Mouse (Mus musculus): ENCODE results near the gene Olfr56. TPM values are rescaled to one million over a fixed set of nuclear protein-coding genes. Genes with fewer than 3 reads are reported as not detected.
"Not testable (repeated sequence)": the region's sequence is repeated elsewhere in the genome, so short reads cannot be mapped to it uniquely, and the experiment has no call there.

Gene Olfr56
- polyA plus RNA-seq, 1 experiment, result 0.05 TPM

DNA sequence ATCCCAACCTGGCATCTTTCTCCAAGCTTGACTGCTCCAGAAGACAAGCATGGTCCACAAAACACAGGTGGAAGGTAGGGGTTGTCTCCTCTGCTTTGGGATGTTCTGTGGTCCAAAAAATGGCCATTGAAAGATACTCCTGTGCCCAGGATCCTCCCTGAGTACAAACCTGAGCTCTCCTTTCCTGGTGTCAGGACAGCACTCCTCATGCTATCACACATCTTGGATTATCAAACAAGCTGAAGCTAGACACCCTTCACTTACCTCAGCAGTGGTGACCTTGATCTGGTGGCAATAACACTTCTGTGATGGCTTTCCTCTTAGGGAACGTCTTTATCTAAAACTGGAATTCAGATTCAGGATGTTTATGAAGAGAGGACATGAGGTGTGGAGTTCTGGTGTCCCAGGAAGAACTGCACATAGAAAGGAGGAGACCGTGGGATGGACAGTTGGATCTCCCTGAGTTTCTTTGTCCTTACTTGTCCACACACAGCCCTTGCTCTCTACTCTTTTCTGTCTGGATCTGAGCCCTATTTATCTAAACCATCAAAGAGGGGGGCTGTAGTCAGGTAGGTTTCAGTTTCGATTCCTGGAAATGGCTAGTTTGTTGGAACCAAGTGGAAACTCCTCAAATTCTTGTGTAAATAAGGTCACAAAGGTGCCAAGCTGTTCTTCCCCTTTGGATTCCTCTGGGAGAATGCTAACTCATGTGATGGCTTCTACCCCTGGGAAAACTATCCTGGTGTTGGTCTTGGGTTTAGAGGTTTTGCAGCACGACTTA is 13.2 kb downstream of the Olfr56 start, which contains the start of gene Gm12185:
Gm12185 (minus strand) TSS at position 487 of the 781 bp plus-strand sequence.
- H3K79me3 ChIP-seq (ENCODE audit: low read depth); H3K79me2 ChIP-seq (ENCODE audit: control insufficient read depth, insufficient read depth); H3K36me3 ChIP-seq (ENCODE audit: control insufficient read depth, insufficient read depth); H3K27me3 ChIP-seq (ENCODE audit: control insufficient read depth, insufficient read depth, insufficient read length); H3ac ChIP-seq (ENCODE audit: control insufficient read depth, insufficient read length, low read depth); H3K4me3 ChIP-seq (ENCODE audit: insufficient read depth, poor library complexity, severe bottlenecking): not testable (repeated sequence)

DNA sequence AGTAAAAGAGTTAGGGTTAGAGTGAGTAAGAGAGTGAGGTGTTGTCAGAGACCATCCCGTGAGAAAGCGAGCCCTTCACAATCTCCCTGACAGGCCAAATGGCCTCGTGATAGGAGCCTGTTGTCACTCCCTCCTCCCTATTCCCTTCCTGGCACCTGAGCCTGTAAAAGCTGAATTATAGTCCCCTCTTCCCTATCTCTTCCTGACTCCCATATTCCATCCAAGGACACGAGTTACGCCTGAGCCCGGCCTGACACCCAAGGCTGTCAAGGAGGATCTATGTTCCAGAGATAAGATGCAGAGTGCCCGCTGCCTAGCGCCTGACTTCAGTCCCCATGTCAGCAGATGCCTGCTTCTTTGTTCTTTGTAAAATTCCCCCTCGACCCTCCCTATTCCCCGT is 14.6 kb downstream of the Olfr56 start:
- H3K36me3 ChIP-seq (ENCODE audit: control insufficient read depth, insufficient read depth); H3K79me2 ChIP-seq (ENCODE audit: control insufficient read depth, insufficient read depth); H3ac ChIP-seq (ENCODE audit: control insufficient read depth, insufficient read length, low read depth); H3K27me3 ChIP-seq (ENCODE audit: control insufficient read depth, insufficient read depth, insufficient read length); H3K4me3 ChIP-seq (ENCODE audit: insufficient read depth, poor library complexity, severe bottlenecking); H3K79me3 ChIP-seq (ENCODE audit: low read depth): not testable (repeated sequence)

GRCm38 (mm10) chr11:48994018-48994417 is 15.3 kb downstream of the Olfr56 start, which contains the start of gene Tgtp1:
Gene Tgtp1 (minus strand): TSS chr11:48994172.
- H3K4me3 ChIP-seq (ENCODE audit: insufficient read depth, poor library complexity, severe bottlenecking); H3K79me2 ChIP-seq (ENCODE audit: control insufficient read depth, insufficient read depth); H3K79me3 ChIP-seq (ENCODE audit: low read depth); H3ac ChIP-seq (ENCODE audit: control insufficient read depth, insufficient read length, low read depth); H3K27me3 ChIP-seq (ENCODE audit: control insufficient read depth, insufficient read depth, insufficient read length); H3K36me3 ChIP-seq (ENCODE audit: control insufficient read depth, insufficient read depth): not testable (repeated sequence)

DNA sequence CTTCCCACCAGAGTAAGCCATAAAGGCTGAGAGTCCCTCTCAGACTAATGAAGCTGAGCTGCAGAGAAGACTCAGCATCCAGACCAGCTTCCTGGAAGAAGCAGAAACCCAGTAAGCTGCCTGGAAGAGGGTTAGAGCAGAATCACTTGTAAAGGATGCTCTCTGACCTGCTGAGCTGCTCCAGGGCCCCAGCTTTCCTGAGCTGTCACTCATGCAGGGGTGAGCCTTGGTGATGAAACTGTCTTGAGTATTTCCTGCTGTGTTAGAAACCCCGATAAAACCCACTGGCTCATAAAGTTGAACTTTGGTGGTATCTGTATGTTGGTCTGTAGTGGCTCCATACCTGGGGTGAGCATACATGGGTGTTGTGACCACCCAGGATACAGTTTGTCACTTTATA is 21.7 kb downstream of the Olfr56 start:
- H3ac ChIP-seq (ENCODE audit: control insufficient read depth, insufficient read length, low read depth); H3K36me3 ChIP-seq (ENCODE audit: control insufficient read depth, insufficient read depth); H3K79me3 ChIP-seq (ENCODE audit: low read depth); H3K4me3 ChIP-seq (ENCODE audit: insufficient read depth, poor library complexity, severe bottlenecking); H3K79me2 ChIP-seq (ENCODE audit: control insufficient read depth, insufficient read depth); H3K27me3 ChIP-seq (ENCODE audit: control insufficient read depth, insufficient read depth, insufficient read length): not testable (repeated sequence)

GRCm38 (mm10) chr11:49006317-49006716 is 27.6 kb downstream of the Olfr56 start:
- not testable (repeated sequence) for H3ac ChIP-seq (ENCODE audit: control insufficient read depth, insufficient read length, low read depth); H3K79me3 ChIP-seq (ENCODE audit: low read depth); H3K4me3 ChIP-seq (ENCODE audit: insufficient read depth, poor library complexity, severe bottlenecking); H3K27me3 ChIP-seq (ENCODE audit: control insufficient read depth, insufficient read depth, insufficient read length); H3K79me2 ChIP-seq (ENCODE audit: control insufficient read depth, insufficient read depth); H3K36me3 ChIP-seq (ENCODE audit: control insufficient read depth, insufficient read depth)

DNA sequence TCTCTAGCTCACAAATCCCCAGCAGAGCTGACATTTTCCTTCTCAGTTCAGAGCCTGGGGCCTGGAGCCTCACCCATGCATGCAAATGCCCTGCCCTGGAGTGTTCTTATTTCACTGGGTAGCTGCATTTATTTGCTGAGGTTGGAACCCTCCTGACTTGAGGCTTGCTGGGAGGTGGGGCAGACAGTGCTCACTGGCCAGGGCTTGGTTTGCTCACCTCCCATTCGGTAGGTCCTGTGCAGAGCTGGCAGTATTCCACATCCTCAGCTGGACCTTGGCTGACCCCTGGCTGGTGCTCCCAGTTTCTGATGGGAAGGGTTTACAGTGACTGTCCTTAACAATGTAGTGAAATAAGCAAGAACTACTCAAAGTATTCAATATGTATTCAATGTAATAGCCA is 28.1 kb downstream of the Olfr56 start:
- H3K4me3 ChIP-seq (ENCODE audit: insufficient read depth, poor library complexity, severe bottlenecking); H3K79me3 ChIP-seq (ENCODE audit: low read depth); H3K36me3 ChIP-seq (ENCODE audit: control insufficient read depth, insufficient read depth): not testable (repeated sequence)

GRCm38 (mm10) chr11:49012074-49012473 is 33.4 kb downstream of the Olfr56 start:
- H3ac ChIP-seq (ENCODE audit: control insufficient read depth, insufficient read length, low read depth); H3K4me3 ChIP-seq (ENCODE audit: insufficient read depth, poor library complexity, severe bottlenecking); H3K27me3 ChIP-seq (ENCODE audit: control insufficient read depth, insufficient read depth, insufficient read length); H3K79me2 ChIP-seq (ENCODE audit: control insufficient read depth, insufficient read depth); H3K79me3 ChIP-seq (ENCODE audit: low read depth); H3K36me3 ChIP-seq (ENCODE audit: control insufficient read depth, insufficient read depth): not testable (repeated sequence)

More for the DNA sequence above, 28.1 kb downstream of the Olfr56 start:
- not testable (repeated sequence) for H3K27me3 ChIP-seq (ENCODE audit: control insufficient read depth, insufficient read depth, insufficient read length); H3ac ChIP-seq (ENCODE audit: control insufficient read depth, insufficient read length, low read depth); H3K79me2 ChIP-seq (ENCODE audit: control insufficient read depth, insufficient read depth)

- H3K79me3 ChIP-seq (ENCODE audit: low read depth); H3K4me3 ChIP-seq (ENCODE audit: insufficient read depth, poor library complexity, severe bottlenecking); H3ac ChIP-seq (ENCODE audit: control insufficient read depth, insufficient read length, low read depth); H3K36me3 ChIP-seq (ENCODE audit: control insufficient read depth, insufficient read depth); H3K79me2 ChIP-seq (ENCODE audit: control insufficient read depth, insufficient read depth); H3K27me3 ChIP-seq (ENCODE audit: control insufficient read depth, insufficient read depth, insufficient read length): not testable (repeated sequence)
Observed at GRCm38 (mm10) chr11:49050064-49050463, 71.4 kb downstream of the Olfr56 start.

GRCm38 (mm10) chr11:49051093-49051891 is 72.6 kb downstream of the Olfr56 start, which contains the start of gene 9930111J21Rik2:
Gene 9930111J21Rik2 (minus strand): TSS chr11:49051242.
- H3K36me3 ChIP-seq (ENCODE audit: control insufficient read depth, insufficient read depth); H3K4me3 ChIP-seq (ENCODE audit: insufficient read depth, poor library complexity, severe bottlenecking); H3K27me3 ChIP-seq (ENCODE audit: control insufficient read depth, insufficient read depth, insufficient read length); H3K79me3 ChIP-seq (ENCODE audit: low read depth); H3ac ChIP-seq (ENCODE audit: control insufficient read depth, insufficient read length, low read depth); H3K79me2 ChIP-seq (ENCODE audit: control insufficient read depth, insufficient read depth): not testable (repeated sequence)

DNA sequence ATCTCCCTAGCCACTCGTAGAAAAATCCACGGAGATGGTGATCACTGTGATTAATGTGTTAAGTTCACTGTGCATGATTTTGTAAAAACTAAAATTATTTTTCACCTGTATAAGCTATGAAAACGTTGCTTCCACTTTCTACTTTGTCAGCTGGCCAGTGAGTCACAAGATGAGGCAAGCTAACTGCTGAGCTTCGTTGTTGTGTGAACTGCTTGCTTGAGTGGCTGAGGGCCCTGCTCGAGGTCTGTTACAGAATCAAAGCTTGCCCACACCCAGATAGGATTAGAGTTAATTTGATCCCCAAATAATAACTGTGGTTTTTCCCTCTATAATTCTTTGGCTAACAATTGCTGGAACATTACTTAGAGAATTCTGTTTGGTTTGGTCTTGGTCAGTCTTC is 73.2 kb downstream of the Olfr56 start:
- H3K4me3 ChIP-seq (ENCODE audit: insufficient read depth, poor library complexity, severe bottlenecking); H3K27me3 ChIP-seq (ENCODE audit: control insufficient read depth, insufficient read depth, insufficient read length); H3K36me3 ChIP-seq (ENCODE audit: control insufficient read depth, insufficient read depth); H3K79me2 ChIP-seq (ENCODE audit: control insufficient read depth, insufficient read depth); H3K79me3 ChIP-seq (ENCODE audit: low read depth); H3ac ChIP-seq (ENCODE audit: control insufficient read depth, insufficient read length, low read depth): not testable (repeated sequence)

GRCm38 (mm10) chr11:49060061-49060460 is 81.4 kb downstream of the Olfr56 start:
- H3ac ChIP-seq (ENCODE audit: control insufficient read depth, insufficient read length, low read depth); H3K4me3 ChIP-seq (ENCODE audit: insufficient read depth, poor library complexity, severe bottlenecking); H3K79me3 ChIP-seq (ENCODE audit: low read depth); H3K27me3 ChIP-seq (ENCODE audit: control insufficient read depth, insufficient read depth, insufficient read length); H3K36me3 ChIP-seq (ENCODE audit: control insufficient read depth, insufficient read depth); H3K79me2 ChIP-seq (ENCODE audit: control insufficient read depth, insufficient read depth): not testable (repeated sequence)

Measured in C2C12 (cell line).